Mouse (Mus musculus) heart, embryonic 16.5 days (tissue): ENCODE measurements around the gene Chd6. TPM values are rescaled to one million over a fixed set of nuclear protein-coding genes. Genes with fewer than 3 reads are reported as not detected.

Experiments used
- ATAC-seq: fragments of 200-750 bp; cut with Nextera tagmentation; replicated peaks from 2 replicates; pipeline ENCODE4 v1.8.0; 2017; ENCODE audit warnings: moderate number of reproducible peaks; ENCODE audit not compliant: insufficient read depth, low FRiP score; ENCODE audit errors: extremely low read depth
- H3K27ac ChIP-seq: fragments of 300-500 bp; sonication (generic); 2 replicates; pipeline ENCODE4 v1.5.1; 2014; ENCODE audit warnings: mild to moderate bottlenecking, low read length, control low read depth, moderate library complexity
- H3K27me3 ChIP-seq: fragments of 300-500 bp; sonication (generic); 2 replicates; pipeline ENCODE4 v1.6.1; 2014; ENCODE audit warnings: low read length, mixed read lengths; ENCODE audit not compliant: control insufficient read depth, insufficient read depth
- H3K36me3 ChIP-seq: fragments of 300-500 bp; sonication (generic); 2 replicates; pipeline ENCODE4 v1.6.1; 2014; ENCODE audit not compliant: control insufficient read depth, insufficient read depth
- H3K4me1 ChIP-seq: fragments of 300-500 bp; sonication (generic); 2 replicates; pipeline ENCODE4 v1.6.1; 2014; ENCODE audit warnings: low read length, mixed read lengths; ENCODE audit not compliant: control insufficient read depth, insufficient read depth
- H3K4me2 ChIP-seq: fragments of 300-500 bp; sonication (generic); 2 replicates; pipeline ENCODE4 v1.6.1; 2014; ENCODE audit warnings: low read depth, mild to moderate bottlenecking, control low read depth, low read length
- H3K4me3 ChIP-seq: fragments of 300-500 bp; sonication (generic); 2 replicates; pipeline ENCODE4 v1.5.1; 2014; ENCODE audit warnings: mild to moderate bottlenecking, control low read depth, low read length
- H3K9ac ChIP-seq: fragments of 300-500 bp; sonication (generic); 2 replicates; pipeline ENCODE4 v1.6.1; 2014; ENCODE audit warnings: low read length, control low read depth
- H3K9me3 ChIP-seq: fragments of 300-500 bp; sonication (generic); replicated peaks from 2 replicates; pipeline ENCODE4 v1.6.1; 2016; ENCODE audit warnings: low read length; ENCODE audit not compliant: control insufficient read depth
- WGBS: fragments of 180-500 bp; shearing (Covaris S2); extraction: QIAGEN DNeasy Blood & Tissue Kit; methylation state at CpG from one replicate; pipeline ENCODE4 v1.1.7; 2014; 5-methylcytosine and 5-hydroxymethylcytosine counted together
- polyA plus RNA-seq: library from polyadenylated mRNA; unstranded; fragments of >200 nt; fragmentation: Nextera tagmentation; extraction: Ambion mirVana; gene quantifications from 2 replicates; pipeline ENCODE4 v1.2.1, GENCODE M21; 2015

The Chd6 gene
- 18.4 and 18.8 TPM in 2 replicates for polyA plus RNA-seq

DNA sequence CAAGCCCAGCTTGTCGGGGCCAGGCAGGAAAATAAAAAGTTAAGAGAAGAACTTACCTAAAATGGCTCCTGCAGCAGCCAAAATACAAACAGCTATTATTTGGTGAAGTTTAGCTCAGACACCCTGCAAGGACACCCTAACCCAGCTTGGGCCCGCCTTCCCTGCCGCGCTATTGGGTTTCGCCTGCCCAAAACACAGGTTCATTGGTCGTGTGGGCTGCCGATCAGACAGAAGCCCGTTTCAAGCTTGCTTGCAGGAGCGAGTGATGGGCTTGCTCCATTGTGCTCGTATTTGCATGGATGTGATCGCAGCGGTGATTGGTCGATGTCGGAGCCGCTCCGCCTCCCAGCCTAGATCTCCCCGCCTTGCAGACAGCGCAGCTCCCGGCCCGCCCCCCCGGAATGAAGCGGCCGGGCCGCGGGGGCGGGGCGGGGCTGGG, at the start of gene Chd6:
Gene Chd6 (minus strand): TSS at position 143 of the 439 bp plus-strand sequence.
- Histone ChIP-seq H3K27me3 (no peaks in the 10 kb centered on the region), H3K4me2 (peak within 1 kb of the TSS; percentile 91), H3K4me3 (peak within 1 kb of the TSS; percentile 96), H3K9me3 (no peaks in the 10 kb centered on the region), H3K27ac (peak within 1 kb of the TSS; percentile 98), H3K36me3 (no peaks in the 10 kb centered on the region), H3K4me1 (peaks cover 18% of the 10 kb centered on the region), H3K9ac (peak within 1 kb of the TSS; percentile 98)
- peak; percentile 99 for ATAC-seq
- under 1% methylated on average over 27 of the region's 27 CpGs for WGBS

DNA sequence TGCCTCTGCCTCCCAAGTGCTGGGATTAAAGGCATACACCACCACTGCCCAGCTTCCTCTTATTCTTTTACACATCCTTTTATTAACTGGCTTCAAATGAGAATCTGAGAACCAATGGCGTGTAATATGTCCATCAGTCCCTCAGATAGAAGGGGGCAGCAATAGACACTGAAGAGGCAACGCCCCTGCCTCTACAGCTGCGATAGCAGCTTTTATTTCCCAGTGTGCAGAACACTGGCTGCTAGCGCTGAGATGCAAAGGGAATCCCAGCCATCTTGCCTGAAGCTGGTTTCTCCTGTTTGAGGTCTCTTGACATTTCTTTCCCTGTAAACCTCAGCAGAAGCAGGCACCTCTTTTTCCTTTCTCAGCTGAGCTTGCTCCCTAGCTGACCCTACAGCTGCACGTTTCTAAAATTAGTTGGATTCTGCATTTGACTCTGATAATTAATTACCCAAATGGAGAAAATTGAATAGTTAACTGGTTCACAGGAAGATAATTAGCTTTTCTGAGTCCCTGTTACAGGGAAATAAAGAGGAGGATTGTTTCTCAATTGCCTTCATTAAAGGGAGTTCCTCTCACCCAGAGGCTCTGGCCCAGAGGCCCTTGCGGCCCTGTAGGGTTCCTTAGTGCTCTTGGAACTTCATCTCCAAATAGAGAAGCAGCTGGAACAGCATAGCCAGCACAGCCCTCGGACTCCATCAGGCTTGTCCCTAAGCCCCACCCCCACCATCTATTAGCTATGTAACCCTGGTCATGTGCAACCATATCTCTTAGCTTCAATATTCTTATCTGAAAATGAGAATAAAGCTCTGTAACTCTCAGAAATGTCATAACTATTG, 41.3 kb upstream of the Chd6 start:
- H3K4me3 ChIP-seq, result no peak overlapping the region
- no peak overlapping the region for H3K27ac ChIP-seq
- whole genome bisulfite sequencing, result 72% methylated on average over 7 of the region's 7 CpGs
- no peak overlapping the region for H3K9ac ChIP-seq
- no peaks in the 10 kb centered on the region for H3K9me3 ChIP-seq
- no peak overlapping the region for H3K4me2 ChIP-seq
- no peaks in the 10 kb centered on the region for H3K4me1 ChIP-seq
- H3K27me3 ChIP-seq, result no peaks in the 10 kb centered on the region
- no peaks in the 10 kb centered on the region for H3K36me3 ChIP-seq
- ATAC-seq, result no peak

DNA sequence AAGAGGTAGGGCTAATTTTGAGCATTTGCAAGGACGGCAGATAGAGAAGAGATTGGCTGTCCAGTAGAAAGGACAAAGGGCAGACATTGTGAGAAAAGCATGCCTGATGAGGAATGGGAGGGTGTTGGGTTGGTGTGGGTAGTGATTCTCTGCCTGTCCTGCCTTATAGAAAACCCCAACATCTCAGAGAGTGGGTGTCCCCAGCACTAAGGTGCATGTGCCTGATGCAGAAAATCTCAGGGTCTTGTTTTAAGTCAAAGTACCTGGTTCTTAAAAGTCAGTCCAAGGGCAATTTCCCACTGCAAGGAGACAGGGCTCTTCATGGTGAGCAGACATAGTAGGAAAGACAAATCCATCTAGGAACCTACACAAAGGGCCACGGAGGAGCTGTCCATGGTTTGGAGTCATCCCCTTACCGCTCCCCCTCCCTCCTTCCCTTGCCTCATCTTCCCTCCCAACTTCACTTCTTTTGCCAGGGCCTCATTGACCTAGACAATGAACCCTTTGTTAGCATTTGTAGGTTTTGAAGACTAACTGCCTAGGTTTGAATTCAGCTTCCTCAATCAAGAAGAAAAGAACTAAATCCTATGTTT, 39.6 kb upstream of the Chd6 start:
- Histone ChIP-seq H3K4me2 (no peak overlapping the region), H3K9me3 (no peaks in the 10 kb centered on the region), H3K4me3 (no peak overlapping the region), H3K36me3 (no peaks in the 10 kb centered on the region), H3K27me3 (no peaks in the 10 kb centered on the region), H3K9ac (no peak overlapping the region), H3K27ac (no peak overlapping the region), H3K4me1 (no peaks in the 10 kb centered on the region)
- no peak for ATAC-seq
- WGBS, result 44% methylated on average over 3 of the region's 3 CpGs

DNA sequence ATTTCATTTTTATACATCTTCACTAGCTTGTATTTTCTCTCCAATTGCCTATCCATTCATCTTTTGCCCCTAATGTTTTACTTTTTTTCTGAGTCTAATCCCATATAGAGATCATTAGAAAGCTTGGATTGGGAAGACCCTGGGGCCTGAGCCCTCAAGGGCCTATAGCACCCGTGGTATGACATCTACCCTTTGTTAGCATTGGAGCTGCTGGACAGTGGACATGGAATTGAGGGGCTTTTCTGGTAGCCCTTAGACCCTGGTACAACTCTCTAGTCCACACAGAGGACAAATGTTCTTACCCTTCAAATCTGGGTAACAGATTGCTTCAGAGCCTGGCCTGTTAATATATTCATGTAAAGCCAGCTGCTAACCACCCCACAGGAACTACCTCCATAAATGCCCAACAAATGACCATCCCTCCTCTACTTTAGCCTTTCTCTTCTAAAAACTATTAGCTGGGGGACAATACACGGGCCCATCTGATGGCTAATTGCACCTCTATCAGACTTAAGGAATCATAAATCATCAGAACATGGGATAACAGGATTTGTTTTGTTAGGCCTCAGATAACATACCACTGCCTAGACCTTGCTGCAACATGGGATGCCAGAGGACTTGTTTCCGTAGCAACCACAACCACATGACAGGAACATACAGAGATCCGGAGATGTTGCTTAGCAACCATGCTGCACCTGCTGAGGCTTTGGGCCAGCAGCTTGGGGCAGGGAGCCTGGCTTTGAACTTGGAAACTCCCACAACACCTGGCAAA, 39.0 kb upstream of the Chd6 start:
- no peak overlapping the region for H3K27ac ChIP-seq
- no peaks in the 10 kb centered on the region for H3K4me1 ChIP-seq
- ATAC-seq, result no peak
- 66% methylated on average over 4 of the region's 4 CpGs for WGBS
- H3K27me3 ChIP-seq, result no peaks in the 10 kb centered on the region
- no peak overlapping the region for H3K4me2 ChIP-seq
- no peaks in the 10 kb centered on the region for H3K9me3 ChIP-seq
- no peaks in the 10 kb centered on the region for H3K36me3 ChIP-seq
- no peak overlapping the region for H3K9ac ChIP-seq
- H3K4me3 ChIP-seq, result no peak overlapping the region

DNA sequence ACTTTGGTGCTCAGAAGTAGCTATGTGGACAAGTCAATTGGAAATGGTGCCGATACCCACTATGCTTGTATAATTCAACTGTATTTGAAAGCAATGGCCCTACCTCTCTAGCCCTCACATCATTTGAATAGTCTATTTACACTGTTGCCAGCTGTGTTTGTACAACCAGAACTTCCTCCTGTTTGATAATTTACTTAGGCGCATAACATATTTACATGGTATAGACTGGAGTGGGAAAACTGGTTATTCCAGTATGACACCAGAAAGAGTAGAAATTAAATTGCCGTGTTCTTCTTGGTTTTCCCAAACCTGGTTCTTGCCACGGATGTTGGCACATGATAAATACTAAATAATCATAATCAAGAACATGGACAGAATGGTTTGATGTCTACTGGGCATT, 35.9 kb upstream of the Chd6 start:
- Histone ChIP-seq H3K36me3 (no peaks in the 10 kb centered on the region), H3K27ac (no peak overlapping the region), H3K9ac (no peak overlapping the region), H3K27me3 (no peaks in the 10 kb centered on the region), H3K4me1 (no peaks in the 10 kb centered on the region), H3K9me3 (no peaks in the 10 kb centered on the region), H3K4me2 (no peak overlapping the region), H3K4me3 (no peak overlapping the region)
- 83% methylated on average over 4 of the region's 4 CpGs for whole genome bisulfite sequencing
- no peak for ATAC-seq

DNA sequence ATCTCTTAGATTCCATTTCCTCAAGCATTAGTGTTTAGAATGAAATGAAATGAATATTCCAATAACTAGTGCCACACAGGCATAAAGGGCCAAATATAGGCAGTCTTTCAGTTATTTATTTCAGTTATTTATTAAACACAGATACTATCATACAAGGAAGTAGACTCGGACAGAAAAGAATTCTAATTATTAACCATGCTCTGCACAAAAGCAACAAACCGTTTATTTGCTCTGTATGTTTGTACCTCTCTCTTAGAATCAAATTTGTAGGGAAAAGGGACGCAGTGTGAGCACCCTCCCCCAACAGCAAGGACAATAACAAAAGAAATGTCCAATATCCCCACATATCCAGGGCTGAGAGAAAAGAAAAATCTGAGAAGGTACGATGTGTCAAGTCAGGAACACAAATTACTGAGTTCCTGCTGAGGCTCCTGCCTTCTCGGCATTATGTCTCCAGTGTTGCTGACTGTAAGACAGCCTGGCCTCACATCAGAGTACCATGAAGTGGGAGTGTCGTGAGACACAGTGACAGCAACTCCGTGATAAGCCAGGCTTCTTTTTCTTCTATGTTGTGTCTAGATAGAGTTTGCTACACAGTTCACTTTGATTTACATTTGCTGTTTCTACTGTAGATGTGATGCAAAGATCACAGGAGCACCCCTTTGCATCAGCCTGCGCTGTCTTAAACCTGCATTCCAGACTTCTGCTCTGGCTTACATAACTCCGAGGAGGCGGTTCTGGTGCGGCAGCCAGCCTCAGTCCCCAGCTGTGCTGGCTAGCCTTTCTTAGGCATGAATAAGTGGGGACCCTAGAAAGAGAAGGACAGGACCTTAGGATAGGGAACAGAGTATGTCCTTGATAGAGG, 30.0 kb upstream of the Chd6 start:
- Histone ChIP-seq H3K9ac (no peak overlapping the region), H3K4me3 (no peak overlapping the region), H3K27ac (no peak overlapping the region), H3K27me3 (no peaks in the 10 kb centered on the region), H3K4me1 (no peaks in the 10 kb centered on the region), H3K4me2 (no peak overlapping the region), H3K9me3 (no peaks in the 10 kb centered on the region), H3K36me3 (no peaks in the 10 kb centered on the region)
- 45% methylated on average over 11 of the region's 11 CpGs for WGBS
- ATAC-seq, result no peak

DNA sequence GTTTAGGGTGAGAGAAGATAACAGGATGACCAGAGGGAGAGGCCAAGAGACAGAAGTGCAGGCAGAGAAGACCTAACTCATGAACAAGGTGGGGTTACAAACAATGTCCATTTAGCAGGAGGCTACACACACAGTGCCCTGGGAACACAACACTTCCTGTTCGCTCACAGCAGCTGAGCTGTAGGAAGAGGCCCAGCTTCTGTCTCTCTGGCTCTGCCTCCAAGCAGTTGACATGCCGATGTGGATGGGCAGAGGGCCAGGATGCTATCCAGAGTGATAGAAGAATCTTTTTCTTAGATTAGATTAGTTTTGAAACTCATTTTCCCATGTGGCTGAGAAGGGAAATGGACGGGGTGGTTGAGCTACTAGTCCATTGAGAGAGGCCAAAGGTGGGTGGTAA, 28.1 kb upstream of the Chd6 start:
- no peaks in the 10 kb centered on the region for H3K9me3 ChIP-seq
- no peaks in the 10 kb centered on the region for H3K27me3 ChIP-seq
- ATAC-seq, result peak; percentile 32; the same call in 1 of the 2 replicates
- H3K4me3 ChIP-seq, result no peak overlapping the region
- H3K4me2 ChIP-seq, result no peak overlapping the region
- 33% methylated on average over 3 of the region's 3 CpGs for WGBS
- H3K9ac ChIP-seq, result no peak overlapping the region
- no peak overlapping the region for H3K27ac ChIP-seq
- no peaks in the 10 kb centered on the region for H3K36me3 ChIP-seq
- H3K4me1 ChIP-seq, result no peaks in the 10 kb centered on the region

DNA sequence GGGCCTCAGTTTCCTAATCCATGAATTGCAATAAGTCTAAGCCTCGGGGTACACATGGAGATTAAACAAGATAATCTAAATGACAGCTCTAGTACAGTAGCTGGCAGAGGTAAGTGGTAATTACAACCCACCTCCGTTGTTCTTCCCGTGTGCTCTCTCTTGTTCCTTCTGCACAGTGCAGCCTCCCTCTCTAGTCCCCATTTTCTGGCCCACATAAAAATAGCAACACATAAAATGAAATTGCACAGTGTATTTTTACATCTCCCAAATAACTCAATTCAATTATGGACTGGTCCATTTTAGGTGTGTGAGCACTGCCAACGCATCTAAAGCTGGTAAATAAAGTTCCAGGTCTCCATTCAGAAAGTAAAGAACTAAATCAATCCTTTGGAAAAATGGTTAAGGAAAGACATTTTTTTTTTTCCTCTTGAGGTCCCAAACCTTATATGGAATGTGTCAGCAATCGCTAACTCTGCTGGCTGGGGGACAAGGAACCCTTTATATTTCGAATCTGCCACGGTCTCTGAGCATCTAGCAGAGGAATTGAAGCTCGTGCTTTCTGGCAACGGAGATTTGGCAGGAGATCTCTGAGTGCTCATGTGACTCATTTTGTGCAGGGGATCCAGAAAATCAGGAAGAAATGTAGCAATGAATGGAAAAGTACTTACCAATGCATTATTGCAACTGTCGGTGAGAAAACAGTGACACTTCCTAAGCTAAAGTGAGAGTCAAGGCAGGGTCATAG, 19.7 kb upstream of the Chd6 start:
- no peaks in the 10 kb centered on the region for H3K27me3 ChIP-seq
- H3K9me3 ChIP-seq, result no peaks in the 10 kb centered on the region
- H3K27ac ChIP-seq, result no peak overlapping the region
- H3K4me3 ChIP-seq, result no peak overlapping the region
- no peak for ATAC-seq
- WGBS, result 55% methylated on average over 10 of the region's 10 CpGs
- H3K4me2 ChIP-seq, result no peak overlapping the region
- H3K4me1 ChIP-seq, result no peaks in the 10 kb centered on the region
- H3K9ac ChIP-seq, result no peak overlapping the region
- no peaks in the 10 kb centered on the region for H3K36me3 ChIP-seq
